Mouse (Mus musculus) ES-CJ7 (cell line): ENCODE data around the gene Espnl.

Source experiments
- DNase-seq: peaks from one replicate; pipeline ENCODE4 v3.0.0; 2011; ENCODE audit warnings: low read depth, low spot score

The Espnl gene

DNA sequence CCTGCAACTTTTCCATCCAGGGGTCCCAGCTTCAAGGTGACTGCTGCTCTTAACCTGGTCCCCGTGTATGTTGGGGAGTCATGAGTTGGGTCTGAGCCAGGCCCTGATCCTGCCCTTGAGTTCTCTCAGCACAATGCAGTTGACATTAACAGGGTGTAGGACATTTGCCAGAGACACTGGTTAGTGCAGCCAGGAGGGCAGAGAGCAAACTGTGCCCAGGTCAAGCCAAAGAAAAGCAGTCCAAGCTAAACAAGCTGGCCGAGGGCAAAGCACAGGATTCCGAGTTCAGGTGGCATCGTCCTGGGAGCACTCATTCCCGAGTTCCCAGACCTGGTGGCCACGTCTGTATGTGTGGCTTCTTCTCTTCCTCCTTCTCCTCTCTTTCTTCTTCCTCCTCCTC is 4.2 kb upstream of the Espnl start:
- DNase-seq, result no peak

DNA sequence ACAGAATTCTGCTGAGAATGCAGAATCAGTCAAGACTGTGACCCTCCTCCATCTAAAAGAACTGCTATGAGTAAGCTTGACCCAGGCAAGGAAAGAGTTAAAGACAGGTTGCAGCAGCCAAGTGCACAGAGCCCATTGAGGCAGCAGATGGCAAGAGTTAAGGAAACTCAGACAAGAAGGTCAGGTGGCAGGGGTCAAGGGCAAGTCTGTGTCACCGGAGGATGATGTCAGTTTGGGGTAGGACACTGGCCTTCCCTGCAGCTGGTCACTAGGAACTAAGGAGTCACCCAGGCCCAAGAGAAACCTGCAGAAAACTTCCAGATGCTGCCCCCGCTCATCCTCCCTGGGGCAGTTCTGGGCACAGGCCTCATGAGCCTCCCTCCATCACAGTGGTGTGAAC is 2.8 kb downstream of the Espnl start:
- no peak for DNase-seq

DNA sequence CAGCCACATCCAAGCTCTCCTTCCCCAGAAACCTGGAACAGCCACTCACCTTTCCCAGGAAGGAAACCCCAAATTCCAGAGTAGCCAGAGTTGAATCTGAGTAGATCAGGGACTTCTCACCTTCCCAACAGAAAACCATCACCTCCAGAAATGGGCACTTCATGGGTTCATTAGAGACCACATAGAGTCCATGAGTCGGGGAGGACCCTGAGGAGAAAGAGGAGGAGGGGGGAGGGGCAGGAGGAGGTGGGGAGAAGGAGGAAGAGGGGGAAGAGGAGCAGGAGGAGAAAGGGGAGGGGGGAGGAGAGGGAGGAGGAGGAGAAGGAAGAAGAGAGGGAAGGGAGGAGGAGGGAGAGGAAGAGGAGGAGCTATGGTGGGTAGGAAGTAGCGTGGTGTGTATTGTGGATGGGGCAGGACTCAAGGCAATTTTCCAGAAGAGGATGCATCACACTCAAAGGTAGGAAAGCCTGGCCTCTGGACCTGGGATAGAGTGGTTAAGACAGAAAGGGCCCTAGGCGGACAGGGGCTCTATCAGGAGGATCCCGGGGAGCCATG is 3.7 kb downstream of the Espnl start:
- DNase-seq, result no peak

DNA sequence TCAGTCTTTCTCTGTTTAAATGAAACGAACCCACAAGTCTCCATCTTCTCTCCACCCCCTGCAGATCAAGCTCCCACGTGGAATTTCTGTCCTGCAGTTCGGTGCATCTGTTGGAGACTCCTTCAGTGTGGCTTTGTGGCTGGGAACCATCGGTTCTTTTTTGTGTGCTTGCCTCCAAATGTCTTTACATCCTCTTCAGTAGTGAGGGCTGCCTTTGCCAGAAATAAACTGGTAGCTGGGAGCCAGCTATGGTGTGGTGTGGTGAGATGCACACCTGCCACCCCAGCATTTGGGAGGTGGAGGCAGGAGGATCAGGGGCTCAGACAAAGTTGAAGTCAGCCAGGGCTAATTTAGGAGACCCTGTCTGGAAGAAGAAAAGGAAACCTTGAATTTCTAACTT is 10.2 kb downstream of the Espnl start:
- DNase-seq, result no peak

DNA sequence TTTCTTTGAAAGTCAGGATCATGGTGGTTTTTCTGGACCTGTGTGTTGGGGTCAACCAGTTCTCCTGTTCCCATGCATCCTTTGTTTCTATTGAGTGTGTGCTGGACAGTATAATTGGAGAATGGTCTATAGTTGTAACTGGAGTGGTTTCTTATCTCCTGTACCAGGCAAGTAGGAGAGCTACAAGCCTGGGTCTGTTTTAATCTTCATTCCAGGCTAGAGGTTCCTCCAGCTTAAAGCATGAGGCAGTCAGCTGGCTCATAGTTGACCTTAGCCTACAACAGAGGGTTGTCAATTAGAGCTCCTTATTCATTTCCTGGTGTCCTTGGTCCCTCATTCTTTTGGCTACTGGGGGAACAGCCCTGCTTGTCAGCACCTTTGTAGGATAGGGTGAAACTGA is 11.7 kb downstream of the Espnl start:
- DNase-seq, result no peak

DNA sequence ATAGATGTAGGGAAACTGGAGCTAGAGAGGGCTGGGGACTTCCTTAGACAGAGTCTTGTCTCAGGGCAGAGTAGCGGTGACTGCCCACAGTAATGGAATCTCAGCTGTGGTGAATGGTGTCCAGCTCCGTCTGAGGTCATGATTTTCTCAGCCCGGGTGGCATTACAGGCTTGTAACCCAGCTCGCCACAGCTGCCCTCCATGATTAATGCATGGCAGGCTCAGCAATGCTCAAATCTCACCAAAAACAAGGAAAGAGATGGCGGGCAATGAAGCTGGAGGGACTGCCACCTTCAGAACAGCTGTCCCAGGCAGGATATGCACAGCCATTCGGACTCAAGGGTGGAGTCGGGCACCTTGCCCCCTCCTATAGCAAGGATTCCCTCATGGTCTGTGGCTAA is 15.5 kb downstream of the Espnl start:
- DNase-seq, result no peak

DNA sequence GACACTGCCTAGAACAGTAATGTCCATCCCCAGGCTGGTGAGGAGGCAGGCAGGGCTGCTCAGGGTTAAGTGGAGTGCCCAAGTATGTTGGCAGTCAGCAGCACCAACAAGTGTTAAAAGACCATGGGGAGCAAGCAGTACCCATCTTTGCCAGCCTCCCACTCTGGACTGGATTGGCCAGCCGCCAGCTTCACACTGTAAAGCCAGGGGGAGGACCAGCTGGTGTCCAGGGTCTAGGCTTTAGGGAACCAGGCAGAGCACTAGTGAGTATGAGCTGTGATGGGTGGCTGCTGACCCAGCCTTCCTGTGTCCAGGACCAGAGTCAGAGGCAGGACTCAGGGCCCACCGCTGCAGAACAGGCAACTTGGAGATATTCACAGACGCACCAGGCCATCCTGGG is 22.1 kb downstream of the Espnl start:
- no peak for DNase-seq

DNA sequence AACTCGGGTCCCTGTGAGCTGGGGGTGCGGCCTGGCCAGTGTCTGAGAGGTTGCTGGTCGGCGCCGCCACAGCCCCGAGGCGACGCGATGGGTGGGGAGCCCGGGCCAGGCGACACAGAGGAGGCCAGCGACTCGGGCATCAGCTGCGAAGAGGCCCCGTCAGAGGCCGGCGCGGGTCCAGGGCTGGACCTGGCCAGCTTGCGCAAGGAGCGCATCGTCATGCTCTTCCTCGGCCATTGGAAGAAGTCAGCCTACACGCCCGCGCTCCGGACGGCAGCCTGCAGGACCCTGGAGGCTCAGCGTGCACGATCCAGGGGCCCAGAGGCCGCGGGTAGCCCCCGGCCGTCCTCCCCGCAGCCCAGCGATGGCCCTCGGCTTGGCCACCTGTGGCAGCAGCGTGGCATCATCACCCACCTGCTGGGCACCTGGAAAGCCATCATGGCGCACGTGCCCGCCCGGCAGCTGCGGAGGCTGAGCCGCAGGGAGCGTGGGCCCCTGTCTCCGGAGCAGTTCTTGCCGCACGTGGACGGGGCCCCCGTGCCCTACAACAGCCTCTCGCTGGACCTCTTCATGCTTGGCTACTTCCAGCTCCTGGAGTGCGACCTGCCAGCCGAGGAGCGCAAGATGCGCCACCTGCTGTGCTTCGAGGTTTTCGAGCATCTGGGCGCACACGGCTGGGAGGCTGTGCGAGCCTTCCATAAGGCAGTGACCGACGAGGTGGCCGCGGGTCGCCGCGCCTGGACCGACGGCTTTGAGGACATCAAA is 23.2 kb downstream of the Espnl start:
- DNase-seq, result no peak

DNA sequence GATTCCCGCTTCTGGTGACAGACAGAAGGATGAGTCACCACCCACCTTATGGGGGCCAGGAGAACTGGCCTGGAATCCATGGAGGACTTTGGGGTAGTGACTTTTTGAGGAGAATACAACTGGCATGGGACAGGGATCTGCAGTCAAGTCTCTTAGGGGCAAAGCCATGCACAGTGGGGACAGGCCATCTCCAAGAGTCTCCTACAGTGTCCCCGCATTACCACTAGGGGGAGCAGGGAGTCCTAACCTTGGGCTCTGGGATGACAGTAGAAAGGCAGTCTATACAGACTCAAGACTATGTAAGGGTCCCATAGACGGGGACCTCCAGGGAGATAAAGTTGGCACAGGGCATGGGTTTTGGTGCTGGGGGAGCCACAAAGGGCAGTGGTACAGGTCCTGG is 25.0 kb downstream of the Espnl start:
- DNase-seq, result peak; percentile 75

DNA sequence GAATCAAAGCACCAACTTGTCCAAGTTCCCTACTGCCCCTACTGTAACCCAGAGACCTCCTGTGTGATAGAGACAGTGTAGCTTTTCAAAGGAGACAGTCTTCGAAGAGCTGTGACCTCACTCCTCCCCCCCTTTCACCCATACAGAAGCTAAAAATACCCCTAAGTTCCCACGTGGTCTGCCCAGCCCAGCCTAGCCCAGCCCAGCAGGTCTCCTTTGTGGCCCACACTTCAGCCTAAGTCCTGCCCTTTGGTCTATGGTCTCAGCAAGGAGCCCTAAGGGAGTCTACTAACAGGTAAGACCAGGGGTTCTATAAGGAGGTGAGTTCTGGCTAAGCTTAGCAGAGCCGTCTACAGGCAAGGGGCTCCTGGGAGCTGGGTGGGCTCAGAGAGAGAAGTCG is 29.0 kb downstream of the Espnl start, which contains the start of gene Klhl30:
Klhl30 (plus strand) TSS at position 176 of the 400 bp plus-strand sequence.
- no peak for DNase-seq

DNA sequence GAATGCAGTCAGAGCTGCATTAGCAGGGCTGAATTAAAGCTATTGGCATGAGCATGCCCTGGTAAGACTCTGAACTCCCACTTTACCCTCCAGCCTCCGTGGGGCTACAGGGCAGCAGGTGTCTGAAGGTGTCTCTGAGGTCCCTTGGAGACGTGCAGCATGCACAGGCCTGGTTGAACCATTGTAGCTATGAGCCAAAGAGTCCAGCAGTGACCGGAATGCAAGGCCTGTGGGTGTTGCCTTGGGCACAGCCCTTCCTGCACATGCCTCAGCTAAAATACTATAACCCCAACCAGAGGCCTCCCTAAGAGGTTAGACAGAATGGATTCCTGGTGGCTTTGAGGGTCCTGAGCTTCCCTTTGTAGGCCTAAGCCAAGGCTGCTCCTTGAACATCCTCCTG is 29.4 kb downstream of the Espnl start:
- DNase-seq, result no peak

DNA sequence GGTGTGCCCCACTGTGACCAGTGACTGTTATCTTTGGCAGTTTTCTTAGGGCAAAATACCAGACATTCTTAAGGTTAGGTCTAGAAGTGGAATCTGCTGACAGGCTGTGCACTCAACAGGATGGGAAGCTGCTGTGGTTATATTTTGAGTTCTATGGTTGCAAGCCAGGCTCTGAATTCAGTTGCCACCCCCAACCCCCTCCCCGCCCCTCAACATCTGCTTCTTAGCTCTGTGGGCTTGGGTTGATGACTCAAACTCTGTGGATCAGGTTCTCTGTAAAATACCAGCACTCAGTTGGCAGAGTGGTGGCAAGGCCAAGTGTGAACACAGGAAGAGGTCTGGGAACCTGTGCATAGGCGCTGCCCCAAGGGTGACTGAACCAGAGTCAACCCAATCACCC is 30.4 kb downstream of the Espnl start:
- no peak for DNase-seq

DNA sequence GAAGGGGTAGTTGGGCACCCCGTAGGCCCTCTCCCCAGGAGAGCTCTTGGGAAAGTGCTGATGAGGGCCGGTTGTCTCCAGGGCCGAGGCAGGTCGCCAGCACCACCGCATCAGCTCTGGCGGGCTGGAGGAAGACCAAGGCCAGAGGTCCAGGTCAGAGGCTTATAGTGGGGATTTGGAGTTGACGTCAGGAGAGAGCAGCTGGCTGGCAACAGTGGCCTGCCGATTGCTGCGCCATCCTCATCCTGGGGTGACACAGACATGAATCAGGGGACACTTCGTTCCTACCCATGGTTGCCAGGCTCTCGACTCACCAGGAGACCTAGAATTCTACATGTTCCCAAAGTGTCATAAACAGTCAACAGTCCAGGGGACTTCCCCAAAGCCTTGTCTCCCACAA is 34.2 kb downstream of the Espnl start:
- no peak for DNase-seq

DNA sequence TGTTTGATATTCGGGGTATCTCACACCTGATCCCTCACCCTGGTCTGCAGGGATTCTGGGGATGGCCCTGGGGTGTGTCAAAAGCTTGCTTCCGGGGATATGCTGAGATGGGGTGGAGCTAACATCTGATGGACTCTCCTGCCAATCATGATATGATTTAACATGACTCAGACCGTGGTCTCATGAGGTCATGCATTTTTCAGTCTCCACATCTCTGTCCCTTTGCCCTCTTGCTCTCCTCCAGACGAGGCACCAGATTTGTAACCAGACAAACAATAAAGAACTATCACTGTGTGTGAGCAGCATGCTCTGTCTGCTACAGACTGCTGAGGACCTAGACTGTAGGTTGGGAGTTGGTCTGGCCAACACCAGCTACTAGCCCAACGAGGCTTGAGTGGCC is 40.2 kb downstream of the Espnl start:
- no peak for DNase-seq

DNA sequence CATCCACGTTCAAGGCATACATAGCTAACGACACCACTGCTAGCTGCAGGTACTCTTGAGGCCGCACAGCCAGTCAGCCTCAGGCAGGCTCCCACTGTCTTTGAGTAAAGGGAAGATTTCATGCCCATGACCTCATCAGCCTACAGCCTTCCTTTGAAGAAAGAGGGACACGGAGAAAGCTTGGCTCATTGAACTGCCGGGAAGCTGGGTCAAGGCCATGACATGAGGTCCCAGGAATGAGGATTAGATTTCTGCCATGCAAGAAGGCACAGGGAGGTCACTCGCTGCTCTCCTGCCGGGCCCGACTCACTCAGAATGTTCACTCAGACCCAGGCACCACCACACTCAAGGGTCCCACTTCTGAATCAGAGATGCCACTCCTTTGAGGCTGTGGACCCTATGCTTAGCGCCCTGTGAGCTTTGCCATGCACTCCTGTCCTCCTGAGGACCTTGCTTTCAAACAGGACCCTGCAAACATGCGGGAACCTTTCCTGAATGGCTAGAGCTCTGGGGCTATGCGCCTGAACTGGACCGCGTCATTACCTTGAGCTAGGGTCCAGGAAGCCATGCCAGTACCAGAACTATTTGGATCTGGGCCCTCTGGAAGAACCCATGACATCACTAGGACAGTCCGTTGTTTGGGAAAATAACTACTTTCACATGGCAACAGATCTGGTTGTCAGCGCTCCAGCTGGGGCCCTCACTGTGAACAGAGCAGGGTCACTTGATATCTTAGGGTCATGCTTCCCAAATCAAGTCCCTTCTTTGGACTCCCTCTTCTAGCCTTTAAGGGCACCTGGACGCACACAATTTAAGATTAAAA is 43.2 kb downstream of the Espnl start:
- DNase-seq, result no peak

DNA sequence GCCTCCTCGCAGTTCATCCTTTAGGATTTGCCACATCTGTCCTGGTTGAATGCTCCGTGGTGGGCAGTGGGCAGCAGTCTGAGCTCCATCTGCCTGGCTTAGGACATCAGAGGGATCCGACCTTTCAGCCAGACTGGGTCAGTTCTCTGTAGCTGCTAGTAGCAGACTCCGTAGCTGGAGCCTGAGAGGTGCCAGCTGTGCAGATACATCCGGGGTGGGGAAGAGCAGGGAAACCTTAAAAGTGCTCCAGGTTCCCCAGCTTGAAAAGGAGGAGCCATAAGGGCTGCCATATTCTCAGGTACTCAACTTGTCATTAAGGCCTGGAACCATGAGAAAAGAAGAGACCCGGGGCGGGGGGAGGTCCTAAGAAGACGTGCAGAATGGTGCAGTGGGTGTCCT is 43.9 kb downstream of the Espnl start:
- no peak for DNase-seq

DNA sequence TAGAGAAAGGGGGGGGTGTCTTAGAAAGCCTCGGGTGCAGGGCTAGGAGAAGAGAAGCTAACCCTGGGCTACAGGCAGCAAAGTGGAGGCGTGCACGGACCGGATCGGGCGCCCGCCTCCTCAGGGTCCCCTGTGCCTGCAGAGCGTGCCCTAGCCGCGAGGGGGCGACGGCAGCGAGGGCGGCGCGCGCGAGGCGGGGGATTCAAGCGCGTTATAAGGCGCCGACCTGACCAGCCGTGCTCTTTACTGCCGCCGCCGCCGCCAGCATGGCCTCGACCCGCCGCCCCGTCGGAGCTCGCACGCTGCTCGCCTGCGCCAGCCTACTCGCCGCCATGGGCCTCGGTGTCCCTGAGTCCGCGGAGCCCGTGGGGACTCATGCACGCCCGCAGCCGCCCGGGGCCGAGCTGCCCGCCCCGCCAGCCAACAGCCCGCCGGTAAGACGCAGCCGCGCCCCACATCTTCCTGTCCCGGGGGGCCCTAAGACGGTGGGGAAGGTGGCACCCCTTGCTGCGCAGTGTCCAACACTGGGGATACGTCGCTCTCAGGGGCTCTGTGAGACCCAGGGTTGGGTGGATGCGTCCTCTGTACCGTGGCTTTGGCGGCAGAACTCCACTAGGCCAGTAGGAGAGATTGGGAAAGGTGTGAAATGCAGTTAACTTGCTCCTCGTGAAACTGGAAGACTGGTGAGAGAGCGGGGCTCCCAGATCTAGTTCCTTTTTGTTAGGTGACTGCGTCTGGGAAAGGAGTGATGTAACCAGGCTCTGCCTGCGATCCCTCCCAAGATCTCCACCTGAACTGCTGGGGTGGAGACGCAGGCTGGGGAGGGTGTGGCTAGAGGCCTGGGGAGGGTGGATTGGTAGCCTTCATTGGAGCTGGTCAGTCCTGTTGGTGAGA is 44.6 kb downstream of the Espnl start, which contains the start of gene Erfe:
Erfe (plus strand) TSS at position 216 of the 894 bp plus-strand sequence.
- peak; percentile 78 for DNase-seq

DNA sequence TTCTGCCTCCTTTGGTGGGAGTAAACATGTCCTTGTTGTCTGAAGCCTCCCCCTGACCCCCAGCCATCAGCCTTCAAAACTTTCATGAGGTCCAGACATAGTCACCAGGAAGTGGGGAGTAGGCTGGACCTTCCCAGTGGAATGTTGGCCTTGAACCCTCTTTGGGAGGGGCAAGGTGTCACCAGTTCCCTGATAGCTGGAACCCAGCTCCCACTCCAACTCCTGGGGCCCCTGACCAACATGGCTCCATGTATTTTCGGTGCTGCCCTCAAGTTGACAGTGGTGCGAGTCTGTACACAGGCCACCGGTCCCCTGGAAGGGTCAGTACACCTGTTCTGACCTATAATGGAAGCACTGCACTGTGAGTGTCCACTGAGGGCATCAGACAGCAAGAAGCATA is 45.4 kb downstream of the Espnl start:
- no peak for DNase-seq

DNA sequence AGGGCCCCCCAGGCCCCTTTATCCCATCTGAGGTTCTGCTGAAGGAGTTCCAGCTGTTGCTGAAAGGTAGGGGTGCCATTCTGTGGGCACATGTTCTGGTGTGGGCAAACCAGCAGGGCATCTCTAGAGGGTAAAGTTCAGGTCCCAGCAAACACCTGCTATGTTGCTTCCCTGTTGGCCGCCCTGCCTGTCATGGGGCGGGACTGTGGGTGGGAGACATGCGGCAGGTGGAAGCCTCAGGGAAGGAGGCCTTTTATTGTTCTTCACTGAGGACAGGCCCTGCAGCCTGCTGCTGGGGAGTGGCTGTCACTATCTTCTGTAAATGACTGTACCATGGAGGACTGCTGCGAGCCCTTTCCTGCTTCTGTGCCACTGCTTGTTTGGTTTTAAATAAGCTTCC is 47.5 kb downstream of the Espnl start:
- no peak for DNase-seq

DNA sequence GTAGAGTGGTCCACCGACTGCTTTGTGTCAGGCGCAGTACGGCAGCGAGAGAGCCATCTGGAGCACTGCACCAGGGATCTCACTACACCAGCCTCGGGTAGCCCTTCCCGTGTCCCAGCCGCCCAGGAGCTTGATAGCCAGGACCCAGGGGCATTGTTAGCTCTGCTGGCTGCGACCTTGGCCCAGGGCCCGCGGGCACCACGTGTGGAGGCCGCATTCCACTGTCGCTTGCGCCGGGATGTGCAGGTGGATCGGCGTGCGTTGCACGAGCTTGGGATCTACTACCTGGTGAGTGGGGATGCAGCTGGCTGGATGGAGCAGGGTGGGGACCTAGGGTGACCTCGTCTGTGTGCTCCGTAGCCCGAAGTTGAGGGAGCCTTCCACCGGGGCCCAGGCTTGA is 48.2 kb downstream of the Espnl start:
- DNase-seq, result no peak

DNA sequence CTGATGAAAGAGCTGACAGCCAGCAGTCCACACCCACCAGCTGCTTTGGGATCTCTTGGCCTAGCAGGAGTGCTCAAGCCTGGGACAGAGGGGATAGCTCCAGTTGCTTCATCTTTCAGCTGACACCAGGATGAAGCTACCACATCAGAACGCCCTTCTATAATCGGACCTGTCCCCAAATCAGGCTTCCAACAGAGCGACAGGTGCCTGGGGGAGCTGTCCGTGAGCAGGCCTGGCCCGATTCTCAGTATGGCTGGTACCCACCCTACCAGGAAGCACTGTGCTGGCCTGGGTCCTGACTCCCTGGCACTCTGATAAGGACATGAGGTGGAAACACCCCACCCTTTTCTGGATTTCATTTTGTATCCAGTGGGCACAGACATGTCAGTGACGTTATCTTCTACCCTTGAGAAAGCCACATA is 51.5 kb downstream of the Espnl start:
- DNase-seq, result no peak
